Comparison of ENCODE assay signal across 14 mouse cellular contexts in genomic region chr7:58686573-58686972, GRCm38 (mm10). TPM values are rescaled to one million over a fixed set of nuclear protein-coding genes. Genes with fewer than 3 reads are reported as not detected.
DNase-seq lines count a peak whose midpoint lies in the region; ATAC-seq and TF ChIP-seq lines count a peak whose summit lies in the region.
"Had no signal": no experiment of that assay in that cellular context is flagged by ENCODE, and none has a peak within 500 bp of the region (broad histone marks: within the 10 kb centered on the region; RNA-seq: fewer than 3 reads in every experiment).

No protein-coding gene starts in this region.

- H3K9ac ChIP-seq in forebrain, embryonic 15.5 days (replicated peaks) = no peak overlapping the region
- no peak overlapping the region for H3K9ac ChIP-seq in forebrain, embryonic 12.5 days
- no peak overlapping the region for H3K9ac ChIP-seq in liver, embryonic 13.5 days
- H3K9ac ChIP-seq: hindbrain, embryonic 15.5 days; neural tube, embryonic 13.5 days had no signal

- H3K27me3 ChIP-seq in forebrain, embryonic 15.5 days = no peaks in the 10 kb centered on the region
- no peaks in the 10 kb centered on the region for H3K27me3 ChIP-seq in forebrain, embryonic 12.5 days
- no peaks in the 10 kb centered on the region for H3K27me3 ChIP-seq in liver, embryonic 13.5 days
- H3K27me3 ChIP-seq: hindbrain, embryonic 15.5 days; neural tube, embryonic 13.5 days; Patski had no signal

- no peaks in the 10 kb centered on the region for H3K36me3 ChIP-seq in forebrain, embryonic 15.5 days
- no peaks in the 10 kb centered on the region for H3K36me3 ChIP-seq in forebrain, embryonic 12.5 days (replicated peaks)
- no peaks in the 10 kb centered on the region for H3K36me3 ChIP-seq in liver, embryonic 13.5 days
- H3K36me3 ChIP-seq: hindbrain, embryonic 15.5 days; neural tube, embryonic 13.5 days had no signal

- H3K4me3 ChIP-seq in forebrain, embryonic 15.5 days = no peak overlapping the region
- H3K4me3 ChIP-seq in forebrain, embryonic 12.5 days (replicated peaks) = no peak overlapping the region
- H3K4me3 ChIP-seq in liver, embryonic 13.5 days (replicated peaks) = no peak overlapping the region
- H3K4me3 ChIP-seq in layer of hippocampus, adult 2 months = no peak overlapping the region
- H3K4me3 ChIP-seq: hindbrain, embryonic 15.5 days; neural tube, embryonic 13.5 days had no signal

- H3K9me3 ChIP-seq in forebrain, embryonic 15.5 days = no peaks in the 10 kb centered on the region
- H3K9me3 ChIP-seq in forebrain, embryonic 12.5 days = no peaks in the 10 kb centered on the region
- H3K9me3 ChIP-seq in liver, embryonic 13.5 days (replicated peaks) = no peaks in the 10 kb centered on the region
- H3K9me3 ChIP-seq: hindbrain, embryonic 15.5 days; neural tube, embryonic 13.5 days had no signal

- peak; percentile 28; the same call in 1 of the 2 replicates for ATAC-seq in forebrain, embryonic 15.5 days (replicated peaks)
- no peak for ATAC-seq in forebrain, embryonic 12.5 days (ENCODE audit: low FRiP score)
- ATAC-seq in liver, embryonic 13.5 days (ENCODE audit: low read depth) = peak; percentile 41; the same call in 1 of the 2 replicates
- ATAC-seq in megakaryocyte progenitor cell, adult 5-6 weeks (replicated peaks; ENCODE audit: poor library complexity) = peak; percentile 99

- WGBS in forebrain, embryonic 15.5 days = 81% methylated on average over 5 of the region's 5 CpGs
- 84% methylated on average over 5 of the region's 5 CpGs for WGBS in forebrain, embryonic 12.5 days
- 29% methylated on average over 5 of the region's 5 CpGs for WGBS in liver, embryonic 13.5 days (ENCODE audit: insufficient replicate concordance)

- 0 out of 2 replicates have a peak, but pooled peaks cover 2% of the 10 kb centered on the region for H3K4me1 ChIP-seq in forebrain, embryonic 15.5 days
- H3K4me1 ChIP-seq in forebrain, embryonic 12.5 days = peaks cover 8% of the 10 kb centered on the region; the same call in 1 of the 2 replicates
- H3K4me1 ChIP-seq in liver, embryonic 13.5 days (replicated peaks) = no peaks in the 10 kb centered on the region; the same call in 1 of the 2 replicates
- H3K4me1 ChIP-seq: neural tube, embryonic 13.5 days had no signal

- H3K27ac ChIP-seq in forebrain, embryonic 15.5 days (replicated peaks) = no peak overlapping the region
- H3K27ac ChIP-seq in forebrain, embryonic 12.5 days = no peak overlapping the region
- no peak overlapping the region for H3K27ac ChIP-seq in liver, embryonic 13.5 days
- H3K27ac ChIP-seq in layer of hippocampus, adult 2 months = no peak overlapping the region
- H3K27ac ChIP-seq: hindbrain, embryonic 15.5 days; neural tube, embryonic 13.5 days had no signal

- peak; percentile 85 for DNase-seq in CD4-positive, CD25-positive, alpha-beta regulatory T cell, adult 2 months (ENCODE audit: low read depth, low spot score)
- DNase-seq in liver, embryonic 13.5 days = no peak
- DNase-seq in cerebellum, postnatal 10 days = no peak
- DNase-seq in Muller cell, postnatal 12 days (ENCODE audit: inconsistent ontology term) = no peak
- no peak for DNase-seq in layer of hippocampus, adult 2 months (ENCODE audit: low spot score in 2 of 2)
- DNase-seq: embryo, embryonic 11 days; layer of hippocampus, adult 9-11 months; right cerebral cortex, postnatal 4 days had no signal

- no peak overlapping the region for H3K4me2 ChIP-seq in forebrain, embryonic 15.5 days (replicated peaks)
- H3K4me2 ChIP-seq in forebrain, embryonic 12.5 days = no peak overlapping the region
- H3K4me2 ChIP-seq in liver, embryonic 13.5 days = no peak overlapping the region
- H3K4me2 ChIP-seq: hindbrain, embryonic 15.5 days; neural tube, embryonic 13.5 days had no signal

- no peak for TF ChIP-seq CTCF in layer of hippocampus, adult 2 months (conservative IDR thresholded peaks at IDR 0.05)

RNA-seq across cellular contexts. Expression of gene Atp10a, which starts 30.6 kb away (rescaled TPM):
- polyA plus RNA-seq in forebrain, embryonic 15.5 days (2015; fragmentation: Nextera tagmentation; extraction: Ambion mirVana) = 1.2 and 1.6 TPM in 2 replicates
- 3.6 and 4.0 TPM in 2 replicates for polyA plus RNA-seq in forebrain, embryonic 12.5 days (2016; fragmentation: Nextera tagmentation; extraction: Ambion mirVana)
- 0.74 and 0.94 TPM in 2 replicates for polyA plus RNA-seq in liver, embryonic 13.5 days (2015; fragmentation: Nextera tagmentation; extraction: Ambion mirVana)
- 12.1 and 13.8 TPM in 2 replicates for total RNA-seq in megakaryocyte progenitor cell, adult 5-6 weeks (2015)
- 15.1 and 17.9 TPM in 2 replicates for total RNA-seq in megakaryocyte progenitor cell, adult 5-6 weeks (2017)
- total RNA-seq in layer of hippocampus, adult 2 months (2021) = 1 to 10 TPM; 7.5 to 8.4 TPM
